Mouse (Mus musculus) lung, postnatal 4 days (tissue): Measurements from ENCODE around the gene Ifitm2.

ENCODE experiments used
- DNase-seq, 2 experiments: peaks; one replicate each; pipeline ENCODE4 v3.0.0; 2021

The Ifitm2 gene

DNA sequence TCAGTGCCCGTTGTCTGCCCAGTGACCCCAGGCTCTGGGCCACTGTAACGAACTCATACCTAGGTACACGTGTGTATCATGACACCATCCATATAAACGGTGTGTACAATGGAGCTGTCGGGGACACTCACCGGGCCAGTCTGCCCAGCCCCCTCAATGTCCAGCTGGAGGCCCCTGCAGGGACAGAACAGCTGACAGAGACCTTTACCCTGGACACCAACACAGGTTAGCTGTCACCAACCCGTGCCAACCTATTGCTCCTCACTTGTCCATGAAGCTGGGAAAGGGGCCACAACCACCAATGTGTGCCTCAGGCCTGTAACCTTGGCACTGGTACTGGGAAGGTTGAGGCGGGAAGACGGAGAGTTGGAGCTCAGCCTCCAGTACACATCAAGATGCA, 13.4 kb downstream of the Ifitm2 start:
- no peak for DNase-seq

DNA sequence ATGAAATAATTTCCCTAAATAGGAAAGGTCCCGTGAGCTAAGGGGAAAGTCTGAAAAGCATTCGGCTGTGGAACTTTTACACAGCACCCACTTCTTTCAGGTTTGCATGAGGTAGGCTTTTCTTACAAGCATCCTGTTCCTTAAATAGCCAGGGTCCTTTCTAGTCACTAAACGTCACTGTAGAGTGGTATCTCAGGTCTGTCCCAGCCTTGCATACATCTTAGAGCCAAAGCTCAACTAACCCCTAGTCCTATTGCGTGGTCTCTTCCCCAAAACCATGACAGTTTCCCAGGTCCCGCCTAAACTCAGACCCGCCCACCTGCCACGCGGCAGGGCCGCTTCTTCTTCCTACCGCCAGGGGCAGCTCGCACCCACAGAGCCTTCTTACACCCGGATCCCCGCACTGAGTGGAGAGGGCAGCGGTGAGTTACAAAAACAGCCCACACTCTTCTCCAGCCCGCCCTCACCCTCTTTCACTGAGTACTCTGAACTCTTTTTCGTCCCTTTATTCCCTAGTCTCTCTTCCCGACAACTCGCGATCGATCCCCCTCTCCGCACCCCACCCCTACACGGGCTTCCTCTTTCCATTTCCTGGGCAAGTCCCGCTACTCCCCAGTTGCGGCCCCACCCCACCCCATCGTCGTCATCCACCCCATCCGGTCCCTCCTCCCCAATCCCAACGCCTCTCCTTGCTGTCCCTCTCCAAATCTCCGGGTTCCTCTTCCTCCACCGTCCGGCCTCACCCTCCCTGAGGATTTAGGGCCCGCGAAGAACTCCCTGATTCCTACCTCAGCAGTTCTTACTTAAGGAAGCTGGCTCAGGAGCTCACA, 14.3 kb downstream of the Ifitm2 start, which contains the start of gene Pgghg:
Pgghg (plus strand) TSS at position 170 of the 830 bp plus-strand sequence.
- DNase-seq: peak; percentile 92

DNA sequence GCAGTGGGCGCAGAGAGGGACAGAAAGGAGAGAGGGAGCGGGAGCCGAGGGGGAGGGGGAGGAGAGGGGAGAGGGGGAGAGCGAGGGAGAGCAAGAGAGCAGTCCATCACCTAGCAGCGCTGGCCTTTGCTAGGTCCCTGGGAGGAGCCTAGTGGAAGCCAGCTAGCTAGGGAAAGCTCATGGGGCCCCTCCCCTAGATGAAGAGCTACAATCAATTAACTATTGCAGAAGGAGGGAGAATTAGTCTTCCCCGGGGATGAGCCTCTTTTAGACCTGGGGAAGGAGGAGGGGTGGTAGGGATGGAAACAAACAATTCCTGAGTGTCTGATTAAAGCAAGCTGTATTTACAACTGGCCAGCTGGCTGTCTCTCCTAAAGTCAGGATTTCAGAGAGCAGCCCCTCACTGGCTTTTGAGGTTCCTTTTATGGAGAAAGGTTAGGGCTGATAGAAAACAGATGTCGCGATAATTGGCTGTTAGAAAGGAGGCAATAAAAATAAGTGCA, 16.1 kb downstream of the Ifitm2 start:
- DNase-seq: peak in 1 of 2 experiments; percentile 68

DNA sequence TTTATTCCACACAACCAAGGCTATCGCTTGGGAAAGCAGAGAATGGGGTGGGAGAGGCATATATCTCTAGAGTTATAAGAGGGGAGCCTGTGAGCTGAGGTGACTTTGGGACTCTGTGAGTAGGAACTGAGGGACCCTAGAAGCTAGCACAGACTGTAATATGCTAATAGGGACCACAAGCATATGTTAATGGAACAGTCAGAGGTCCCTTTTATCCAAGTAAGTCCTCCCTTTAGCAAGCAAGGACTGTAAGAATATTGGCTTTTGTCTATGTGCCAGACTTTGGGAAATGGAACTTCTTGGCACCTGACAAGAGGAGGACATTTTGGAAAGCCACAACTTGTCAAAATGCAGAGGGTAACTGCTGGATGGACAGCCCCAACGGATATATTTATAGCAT, 16.9 kb downstream of the Ifitm2 start:
- DNase-seq: no peak

DNA sequence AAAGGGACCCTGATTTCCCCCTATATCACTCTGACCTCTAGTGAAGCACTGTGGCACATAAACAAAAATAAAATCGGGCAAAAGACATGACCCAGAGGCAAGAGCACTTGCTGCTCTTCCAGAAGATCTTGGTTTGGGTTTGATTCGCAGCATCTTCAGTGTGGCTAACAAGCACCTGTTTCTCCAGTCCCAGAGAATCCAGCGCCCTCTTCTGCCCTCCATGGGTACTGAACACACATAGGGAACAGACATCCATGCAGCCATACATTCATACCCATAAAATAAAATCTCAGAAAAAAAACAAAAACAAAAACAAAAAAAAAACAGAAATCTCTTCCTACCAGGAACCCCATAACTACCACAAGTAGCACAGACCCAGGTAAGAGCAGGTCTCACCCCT, 17.4 kb downstream of the Ifitm2 start:
- no peak for DNase-seq

DNA sequence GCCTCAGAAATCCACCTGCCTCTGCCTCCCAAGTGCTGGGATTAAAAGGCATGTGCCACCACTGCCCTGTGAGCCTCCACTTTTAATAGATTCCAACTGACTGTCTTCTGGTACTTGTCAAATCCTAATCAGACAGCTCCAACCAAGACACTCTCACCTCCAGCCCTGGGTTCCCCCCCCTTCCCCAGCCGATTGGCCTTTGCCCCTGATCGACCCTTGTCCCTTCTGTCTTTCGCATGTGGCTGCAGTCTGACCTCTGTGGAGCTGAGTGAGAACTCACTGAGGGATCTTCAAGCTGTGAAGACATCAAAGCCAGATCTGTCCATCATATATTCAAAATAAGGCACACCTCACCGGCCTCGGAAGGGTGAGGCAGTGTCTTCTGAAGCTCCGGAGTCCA, 28.6 kb downstream of the Ifitm2 start:
- DNase-seq: no peak

DNA sequence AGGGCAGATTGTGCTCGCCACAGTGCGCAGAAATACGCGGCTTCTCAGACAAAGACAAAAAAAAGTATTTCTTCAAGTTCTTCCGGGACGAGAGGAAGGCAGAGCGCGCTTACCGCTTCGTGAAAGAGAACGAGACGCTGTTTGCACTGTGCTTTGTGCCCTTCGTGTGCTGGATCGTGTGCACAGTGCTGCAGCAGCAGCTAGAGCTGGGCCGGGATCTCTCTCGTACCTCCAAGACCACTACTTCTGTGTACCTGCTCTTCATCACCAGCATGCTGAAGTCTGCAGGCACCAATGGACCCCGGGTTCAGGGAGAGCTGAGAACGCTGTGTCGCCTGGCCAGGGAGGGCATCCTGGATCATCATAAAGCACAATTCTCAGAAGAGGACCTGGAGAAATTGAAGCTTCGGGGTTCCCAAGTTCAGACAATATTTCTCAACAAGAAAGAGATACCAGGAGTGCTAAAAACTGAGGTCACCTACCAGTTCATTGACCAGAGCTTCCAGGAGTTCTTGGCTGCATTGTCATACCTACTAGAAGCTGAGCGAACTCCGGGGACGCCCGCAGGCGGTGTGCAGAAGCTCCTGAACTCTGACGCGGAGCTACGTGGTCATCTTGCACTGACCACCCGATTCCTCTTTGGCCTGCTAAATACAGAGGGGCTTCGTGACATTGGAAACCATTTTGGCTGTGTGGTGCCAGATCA, 32.6 kb downstream of the Ifitm2 start:
- no peak for DNase-seq

DNA sequence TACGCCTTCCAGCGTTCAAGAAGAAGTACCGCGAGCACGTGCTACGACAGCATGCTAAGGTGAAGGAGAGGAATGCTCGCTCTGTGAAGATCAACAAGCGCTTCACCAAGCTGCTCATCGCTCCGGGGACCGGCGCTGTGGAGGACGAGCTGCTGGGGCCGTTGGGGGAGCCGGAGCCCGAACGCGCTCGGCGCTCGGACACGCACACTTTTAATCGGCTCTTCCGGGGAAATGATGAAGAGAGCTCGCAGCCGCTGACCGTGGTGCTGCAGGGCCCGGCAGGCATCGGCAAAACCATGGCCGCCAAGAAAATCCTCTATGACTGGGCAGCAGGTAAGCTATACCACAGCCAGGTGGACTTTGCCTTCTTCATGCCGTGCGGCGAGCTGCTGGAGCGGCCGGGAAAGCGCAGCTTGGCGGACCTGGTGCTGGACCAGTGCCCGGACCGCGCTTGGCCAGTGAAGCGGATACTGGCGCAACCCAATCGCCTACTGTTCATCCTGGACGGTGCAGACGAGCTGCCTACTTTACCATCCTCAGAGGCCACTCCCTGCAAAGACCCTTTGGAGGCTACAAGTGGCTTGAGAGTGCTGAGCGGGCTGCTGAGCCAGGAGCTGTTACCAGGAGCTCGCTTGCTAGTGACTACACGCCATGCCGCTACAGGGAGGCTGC, 33.3 kb downstream of the Ifitm2 start:
- peak in 1 of 2 experiments; percentile 44 for DNase-seq

DNA sequence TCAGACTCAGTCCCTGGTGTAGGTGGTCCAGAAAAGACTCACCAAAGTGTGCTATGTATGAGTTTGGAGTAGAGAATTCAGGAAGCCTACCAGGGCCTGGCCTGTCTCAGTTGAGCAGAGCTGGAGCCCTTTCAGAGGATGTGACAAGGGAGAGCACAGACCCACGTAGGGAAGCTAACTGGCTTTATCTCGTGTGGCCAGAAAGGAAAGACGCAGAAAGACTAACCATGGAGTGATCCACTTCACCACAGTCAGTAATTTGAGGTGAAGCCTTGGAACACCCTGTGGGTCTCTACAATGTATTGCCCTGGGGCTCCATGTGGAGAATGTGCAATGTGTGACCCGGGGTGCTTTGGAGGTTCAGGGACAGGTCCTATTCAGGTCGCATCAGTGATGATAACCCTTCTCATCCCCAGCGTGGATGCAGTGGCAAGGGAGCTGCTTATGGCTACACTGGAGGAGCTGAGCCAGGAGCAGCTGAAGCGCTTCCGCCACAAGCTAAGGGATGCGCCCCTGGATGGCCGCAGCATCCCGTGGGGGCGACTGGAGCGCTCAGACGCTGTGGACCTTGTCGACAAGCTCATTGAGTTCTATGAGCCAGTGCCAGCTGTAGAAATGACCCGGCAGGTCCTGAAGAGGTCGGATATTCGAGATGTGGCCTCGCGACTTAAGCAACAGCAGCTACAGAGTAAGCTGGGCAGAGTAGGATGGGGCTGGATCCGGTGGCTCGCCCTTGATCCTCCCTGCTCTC, 34.4 kb downstream of the Ifitm2 start:
- DNase-seq: peak in 1 of 2 experiments; percentile 19

DNA sequence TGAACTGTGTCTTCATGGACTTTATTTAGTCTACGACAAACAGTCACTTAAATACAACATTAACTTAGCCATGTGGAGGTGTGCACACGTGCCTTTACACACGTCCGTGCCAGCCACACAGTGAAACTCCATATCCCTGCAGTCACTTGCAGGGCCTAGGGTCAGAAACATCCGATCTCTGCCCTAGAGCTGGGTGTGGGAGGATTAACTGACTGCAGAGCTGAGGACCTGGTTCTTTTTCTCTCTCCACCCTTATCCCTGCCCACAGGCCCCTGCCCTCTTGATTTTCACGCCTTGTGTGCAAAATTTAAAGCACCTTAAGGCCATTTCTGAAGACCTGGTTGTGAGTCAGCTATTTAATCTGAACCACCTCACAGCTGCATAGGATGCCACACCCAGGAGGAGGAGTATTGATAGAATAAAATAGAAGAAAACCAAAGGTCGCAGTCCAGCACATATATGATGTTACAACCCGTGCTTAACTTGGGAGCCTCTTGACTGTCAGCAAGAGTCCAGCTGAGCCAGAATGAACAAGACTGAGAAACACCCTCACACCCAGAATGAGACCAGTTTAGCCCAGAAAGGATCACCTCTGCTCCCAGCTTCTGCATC, 35.3 kb downstream of the Ifitm2 start, which contains the start of gene Nlrp6:
Nlrp6 (plus strand) TSS at position 485 of the 612 bp plus-strand sequence.
- no peak for DNase-seq

DNA sequence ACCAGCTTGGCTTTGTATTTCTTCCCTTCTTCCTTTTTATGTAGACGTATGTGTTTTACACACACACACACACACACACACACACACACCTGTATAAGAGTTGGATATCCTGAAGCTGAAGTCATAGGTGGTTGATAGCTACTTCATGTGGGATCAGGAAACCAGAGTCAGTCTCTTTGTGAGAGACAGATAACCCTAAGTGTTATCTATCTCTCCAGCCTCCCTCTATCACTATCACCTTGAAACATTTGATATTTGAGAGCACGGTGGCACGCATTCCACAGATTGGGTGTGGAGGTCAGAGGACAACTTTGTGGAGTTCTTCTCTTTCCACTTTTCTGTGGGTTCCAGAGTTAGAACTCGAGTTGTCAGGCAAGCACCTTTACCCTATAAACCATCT, 35.9 kb downstream of the Ifitm2 start:
- DNase-seq: no peak

DNA sequence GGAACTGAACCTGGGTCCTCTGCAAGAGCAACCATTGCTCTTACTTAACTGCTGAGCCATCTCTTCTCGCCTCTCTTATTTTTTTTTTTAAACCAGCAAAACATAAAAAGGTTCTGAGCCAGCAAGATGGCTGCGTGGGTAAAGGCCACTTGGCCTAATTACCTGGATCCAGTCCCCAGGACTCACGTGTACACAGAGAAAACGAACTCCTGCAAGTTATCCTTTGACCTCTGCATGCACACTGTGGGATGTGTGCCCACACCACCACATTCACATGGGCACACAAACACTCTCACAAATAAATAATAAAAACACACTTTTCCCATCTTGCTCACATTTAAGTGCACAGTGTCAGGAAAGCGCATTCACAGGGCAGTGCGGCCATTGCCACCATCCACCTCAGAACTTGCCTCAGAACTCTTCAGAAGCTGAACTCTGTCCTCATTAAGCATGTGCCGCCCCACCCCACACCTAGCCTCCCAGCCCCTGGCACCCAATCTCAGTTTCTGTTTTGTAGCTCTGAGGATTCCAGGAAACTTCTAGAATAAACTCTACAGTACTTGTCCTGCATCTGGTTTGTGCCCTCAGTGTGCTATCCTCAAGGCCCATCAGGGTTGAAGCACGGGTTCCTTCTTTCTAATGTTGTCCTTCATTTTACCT, 41.6 kb downstream of the Ifitm2 start:
- DNase-seq: no peak

DNA sequence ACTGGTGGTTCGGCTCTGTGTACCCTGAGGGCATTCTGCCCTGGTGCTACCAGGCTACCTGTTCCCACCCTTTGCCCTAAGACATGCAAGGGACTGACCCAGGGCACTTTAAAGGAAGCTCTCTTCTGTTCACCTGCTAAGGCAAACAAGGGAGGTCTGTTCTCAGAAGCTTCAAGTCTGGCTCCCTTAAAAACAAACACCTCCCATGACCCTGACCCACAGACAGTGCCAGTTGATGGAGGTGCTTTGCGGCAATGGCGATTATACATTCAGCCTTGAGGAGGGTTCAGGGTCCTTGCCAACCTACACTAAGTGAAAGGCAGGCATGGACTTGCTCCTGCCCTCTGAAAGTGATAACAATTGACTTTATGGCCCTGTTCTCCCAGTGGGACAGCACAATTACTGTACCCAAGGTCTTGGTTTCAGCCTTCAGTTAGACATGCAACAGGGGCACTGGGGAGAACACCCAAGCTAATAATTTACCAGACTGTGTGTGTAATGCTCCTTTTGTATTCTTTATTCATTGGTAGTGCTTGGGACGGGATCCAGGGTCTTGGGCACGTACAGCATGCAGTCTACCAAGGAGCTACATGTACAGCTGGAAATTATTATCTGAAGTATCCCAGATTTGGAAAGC, 42.8 kb downstream of the Ifitm2 start:
- DNase-seq: peak in 1 of 2 experiments; percentile 6

DNA sequence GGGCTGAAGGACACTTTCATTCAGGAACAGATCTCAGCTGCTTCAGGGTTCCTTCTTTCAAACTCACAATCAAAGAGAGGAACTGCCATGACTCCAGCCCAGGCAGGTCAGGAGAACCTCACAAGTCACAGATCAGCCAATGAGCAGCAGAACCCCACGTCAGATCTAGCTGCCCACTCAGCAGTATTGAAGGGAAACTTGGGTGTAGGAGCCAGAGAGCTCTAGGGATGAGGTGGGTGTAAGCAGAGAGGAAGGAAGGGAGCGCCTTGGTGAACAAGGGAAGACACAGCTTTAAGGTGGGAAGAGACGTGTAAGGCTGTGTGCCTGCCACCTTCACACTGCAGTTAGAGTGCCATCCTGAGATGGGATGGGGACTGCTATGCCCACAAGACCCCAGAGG, 43.5 kb downstream of the Ifitm2 start:
- DNase-seq: peak in 1 of 2 experiments; percentile 13

DNA sequence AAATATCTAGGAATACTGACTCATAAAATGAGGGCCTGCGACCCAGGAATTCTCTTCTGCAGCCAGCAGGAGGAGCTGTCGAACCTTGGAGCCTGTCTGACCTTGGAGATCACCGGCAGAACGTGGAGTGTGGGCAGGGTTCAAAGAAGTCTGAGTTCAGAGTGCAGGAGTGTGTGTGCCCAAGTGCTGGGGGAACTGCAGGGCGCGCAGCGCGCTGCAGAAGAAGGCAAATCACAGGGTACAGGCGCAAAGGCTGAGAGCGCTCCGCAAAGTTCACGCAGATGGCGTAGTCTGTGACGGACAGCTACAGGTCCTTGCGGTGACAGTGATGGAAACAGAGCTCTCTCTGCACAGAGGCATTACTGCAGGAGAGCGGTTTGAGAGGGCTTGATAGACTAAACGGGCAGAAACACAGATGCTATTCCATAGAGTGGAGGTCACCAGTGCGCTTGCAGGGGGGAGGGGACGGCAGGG, 47.1 kb downstream of the Ifitm2 start:
- peak; percentile 79 to 86 for DNase-seq

DNA sequence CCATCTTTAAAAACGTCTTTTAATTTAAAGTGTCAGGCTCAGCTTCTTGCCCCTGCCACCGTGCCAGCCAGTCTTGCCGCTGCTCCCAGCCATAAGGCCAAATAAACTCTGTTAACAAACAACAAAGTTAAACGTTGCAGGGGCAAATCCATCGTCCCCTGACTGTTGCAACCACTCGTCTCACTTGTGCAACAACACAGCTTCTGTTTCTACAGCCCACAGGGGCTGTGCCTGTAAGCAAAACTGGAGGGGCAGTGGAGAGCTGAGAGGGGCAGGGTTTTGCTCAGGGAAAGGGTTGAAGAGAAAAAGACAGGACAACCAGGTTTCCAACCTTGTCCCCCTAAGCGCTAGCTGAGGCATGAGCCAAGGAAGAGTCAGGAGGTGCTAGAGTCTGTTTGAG, 47.6 kb downstream of the Ifitm2 start:
- DNase-seq: peak in 1 of 2 experiments; percentile 35

DNA sequence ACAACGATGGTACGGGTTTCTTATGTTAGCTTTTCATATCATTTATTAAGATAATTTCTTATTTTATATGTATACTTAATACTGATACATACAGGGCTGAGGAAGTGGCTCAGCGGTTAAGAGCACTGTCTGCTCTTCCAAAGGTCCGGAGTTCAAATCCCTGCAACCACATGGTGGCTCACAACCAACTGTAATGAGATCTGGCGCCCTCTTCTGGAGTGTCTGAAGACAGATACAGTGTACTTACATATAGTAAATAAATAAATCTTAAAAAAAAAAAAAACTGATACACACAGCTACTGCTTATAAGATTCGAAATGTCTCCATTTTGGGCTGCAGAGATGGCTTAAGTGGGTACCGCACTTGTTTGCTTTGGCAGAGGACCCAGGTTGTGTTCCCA, 48.1 kb downstream of the Ifitm2 start:
- DNase-seq: no peak

DNA sequence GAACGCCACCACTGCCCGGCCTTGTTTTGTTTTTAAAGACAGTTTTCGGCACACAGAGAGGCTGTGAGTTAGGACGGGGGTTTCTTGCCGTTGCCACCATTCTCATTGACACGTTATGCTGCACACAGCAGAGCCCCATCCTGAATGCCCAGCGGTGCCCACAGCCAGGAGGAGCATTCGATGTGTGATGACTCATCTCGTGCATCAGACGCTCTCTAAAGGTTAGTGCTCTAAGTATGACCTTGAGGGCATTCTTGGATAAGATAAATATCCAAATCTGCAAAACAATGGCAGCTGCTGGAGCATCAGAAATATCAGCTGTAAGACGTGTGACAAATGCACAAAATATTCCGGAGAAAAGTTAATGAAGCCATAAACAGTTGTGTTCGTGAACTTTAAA, 48.7 kb downstream of the Ifitm2 start:
- DNase-seq: no peak

DNA sequence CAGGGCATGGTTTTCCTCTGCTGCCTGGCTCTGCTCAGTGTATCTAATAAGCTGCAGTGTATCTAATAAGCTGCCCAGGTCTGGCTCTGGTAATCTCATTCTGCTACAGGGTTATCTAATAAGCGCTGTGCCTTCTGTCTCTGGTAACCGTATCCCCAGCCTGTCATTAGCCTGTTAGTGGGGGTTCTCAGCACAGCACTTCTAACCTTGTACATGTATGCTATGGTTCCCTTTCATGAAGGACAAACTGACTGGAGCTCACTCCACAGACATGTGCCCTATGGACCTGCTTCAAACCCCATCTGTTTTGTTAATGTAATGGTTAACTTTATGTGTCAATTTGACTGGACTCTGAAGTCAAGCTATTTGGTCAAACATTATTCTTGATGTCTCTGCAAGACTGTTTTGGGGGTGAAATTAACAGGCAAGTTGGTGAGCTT, 50.1 kb downstream of the Ifitm2 start:
- no peak for DNase-seq
